Mouse (Mus musculus) spleen, adult 12 weeks (tissue): ENCODE data around the gene Rtn4ip1.
A peak's percentile ranks its signal among the peaks of the same experiment; 100 is the strongest.

Source experiments
- DNase-seq: peaks from one replicate; pipeline ENCODE4 v3.0.0; 2022; ENCODE audit warnings: low spot score

The Rtn4ip1 gene

DNA sequence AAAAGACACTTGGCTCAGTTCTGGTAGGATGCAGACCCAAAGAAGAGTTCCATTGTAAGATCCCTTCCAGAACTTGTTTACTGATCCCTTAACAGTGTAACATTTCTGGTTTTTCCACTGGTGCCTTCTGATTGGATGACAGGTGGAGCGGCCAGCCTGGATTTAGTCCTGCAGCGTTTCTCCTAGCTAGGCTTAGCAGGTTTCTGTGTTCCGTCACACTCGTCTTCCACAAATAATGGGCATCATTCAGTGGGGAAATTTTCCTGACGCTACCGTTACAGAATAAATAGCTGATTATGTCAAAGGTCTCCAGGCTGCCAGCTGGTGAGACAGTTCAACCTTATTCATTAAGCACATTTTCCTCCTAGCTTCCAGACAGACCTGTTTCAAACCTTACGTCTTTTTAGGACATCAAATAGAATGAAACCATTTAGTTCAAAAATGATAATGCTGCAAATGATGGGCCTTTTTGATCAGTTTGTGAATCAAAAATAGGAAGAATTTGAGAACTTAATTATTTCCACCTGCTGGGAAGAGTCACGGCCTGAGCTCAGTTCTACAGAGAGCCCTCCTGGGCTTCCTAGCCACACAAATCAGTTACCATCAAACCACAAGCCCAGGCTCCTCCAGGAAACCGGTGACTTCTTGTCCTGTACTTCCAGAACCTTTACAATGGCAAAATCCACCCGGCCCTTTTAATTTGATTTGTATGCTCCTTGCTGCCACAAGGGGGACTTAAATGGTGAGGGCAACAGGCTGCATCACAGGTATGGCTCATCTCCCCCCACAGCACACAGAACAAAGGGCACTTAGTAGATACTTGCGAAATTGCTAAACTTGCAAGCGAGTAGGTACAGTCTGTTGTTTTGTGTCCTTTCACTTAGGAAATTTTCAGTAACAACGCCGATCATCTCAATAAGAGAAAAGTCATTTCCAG, 100.7 kb downstream of the Rtn4ip1 start:
- no peak for DNase-seq

DNA sequence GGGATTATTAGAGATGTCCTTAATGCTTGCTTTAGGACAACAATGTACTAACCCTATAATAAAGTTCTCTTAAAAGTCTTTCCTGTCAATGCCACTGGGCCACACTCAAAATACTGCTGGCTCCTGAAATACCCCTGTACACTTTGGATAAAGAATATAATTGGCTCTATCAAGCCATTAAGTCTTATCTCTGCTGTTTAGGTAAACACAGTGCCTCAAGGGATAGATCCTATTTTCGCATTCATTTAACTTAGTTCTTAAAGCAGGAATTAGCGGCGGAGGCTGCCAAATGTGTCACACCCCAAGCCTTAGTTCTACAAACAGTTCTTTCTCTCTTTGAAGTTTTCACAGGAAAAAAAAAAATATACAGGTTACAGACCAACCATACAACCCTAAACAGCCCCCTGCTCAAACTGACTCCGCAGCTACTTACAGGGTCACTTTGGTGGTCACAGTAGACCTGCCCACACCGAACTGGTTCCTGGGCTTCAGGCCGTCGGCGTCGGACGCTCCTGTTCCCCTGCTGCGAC, 101.5 kb downstream of the Rtn4ip1 start:
- no peak for DNase-seq

DNA sequence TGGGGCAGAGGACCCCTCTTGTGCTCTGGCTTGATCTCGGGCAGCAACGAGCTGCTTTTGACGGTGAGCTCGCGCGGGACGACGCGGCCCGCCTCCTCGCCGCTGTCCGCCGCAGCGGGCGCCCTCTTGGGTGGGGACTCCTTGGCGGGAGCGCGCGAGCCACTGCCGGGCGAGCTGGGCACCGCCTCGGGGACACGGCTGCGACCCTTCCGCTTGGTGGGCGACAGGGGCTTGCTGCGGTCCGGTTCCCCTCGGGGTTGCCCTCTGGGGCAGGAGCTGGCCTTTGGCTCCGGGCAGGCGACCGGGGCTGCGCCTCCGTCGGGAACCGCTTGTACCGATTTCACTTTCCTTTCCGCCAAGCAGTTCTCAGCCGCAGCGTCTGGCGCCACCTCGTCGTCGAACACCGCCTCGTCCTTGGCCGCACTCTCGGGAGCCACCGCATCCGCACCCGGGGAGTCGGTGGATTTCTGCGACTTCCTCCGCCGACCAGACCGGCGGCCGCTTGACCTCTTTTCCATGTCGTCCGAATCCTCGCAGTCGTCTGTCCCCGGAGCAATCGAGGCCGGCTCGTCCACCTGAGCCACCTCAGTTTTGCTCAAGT, 102.0 kb downstream of the Rtn4ip1 start:
- peak; percentile 49 for DNase-seq

DNA sequence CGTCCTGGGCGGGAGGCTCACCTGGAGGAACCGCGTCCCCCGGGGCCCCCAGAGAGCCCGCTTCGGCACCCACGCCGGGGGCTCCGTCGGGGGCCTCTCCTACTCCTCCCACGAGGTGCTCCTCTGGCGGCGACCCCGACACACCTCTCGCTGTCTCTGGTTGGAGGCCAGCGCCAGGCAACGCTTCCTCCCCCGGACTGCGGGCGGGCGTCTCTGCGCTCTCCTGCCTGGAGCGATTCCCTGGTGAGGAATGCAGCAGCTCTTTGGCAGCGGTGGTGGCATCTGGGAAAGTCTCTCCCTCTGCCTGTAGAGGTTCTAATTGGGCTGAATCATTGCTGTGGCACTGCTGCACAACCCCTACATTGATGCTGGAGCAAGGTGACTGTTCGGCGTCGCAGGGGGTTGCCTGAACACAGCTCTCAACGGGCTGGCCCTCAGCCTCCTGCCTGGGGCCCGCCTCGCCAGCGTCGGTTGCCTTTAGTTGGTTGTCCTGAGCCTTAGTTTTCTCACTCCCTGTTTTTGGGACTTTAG, 102.7 kb downstream of the Rtn4ip1 start:
- no peak for DNase-seq

DNA sequence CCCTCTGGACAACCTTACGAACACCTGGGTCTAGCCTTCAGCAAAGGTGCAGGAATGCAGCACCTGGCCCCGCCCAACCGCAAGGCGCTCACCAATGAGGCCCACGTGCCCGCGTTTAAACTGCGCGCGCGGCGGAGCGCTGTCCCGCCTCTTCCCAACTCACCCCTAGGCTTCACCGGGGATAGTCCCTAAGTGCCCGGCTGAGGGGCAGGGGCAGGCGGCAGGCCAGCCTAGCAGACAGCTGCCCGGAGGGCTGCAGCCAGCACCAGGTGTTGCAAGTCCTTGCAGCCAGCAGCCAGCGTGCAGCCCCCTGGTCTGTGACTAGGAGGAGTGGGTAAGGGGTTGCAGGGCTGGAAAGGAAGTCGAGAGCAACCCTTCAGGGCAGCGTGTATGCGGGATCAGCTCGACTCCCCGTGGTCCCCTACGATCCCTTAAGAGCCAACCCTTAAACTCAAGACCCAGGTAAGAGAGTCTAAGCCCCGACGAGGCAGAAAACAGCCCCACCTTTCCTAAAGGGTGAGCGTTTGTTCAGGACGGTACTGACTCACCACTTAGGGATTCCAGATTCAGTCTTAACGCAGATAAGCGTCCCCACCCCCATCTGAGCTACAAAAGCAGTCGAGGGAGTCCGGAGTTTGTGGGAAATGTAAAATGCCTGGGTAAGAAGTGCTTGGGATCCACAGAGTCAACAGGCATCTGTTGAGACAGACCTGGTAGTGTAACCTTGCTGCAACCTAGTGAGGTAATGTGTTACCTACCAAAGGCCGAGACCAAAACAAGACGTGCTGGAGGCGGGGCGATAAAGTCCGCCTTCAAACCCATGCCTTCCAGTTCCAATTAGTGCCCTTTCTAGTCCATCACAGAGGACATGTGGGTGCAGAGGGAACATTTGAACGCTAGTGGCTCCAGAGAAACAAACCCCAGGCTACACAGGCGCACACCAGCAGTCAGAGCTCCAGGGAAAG, 104.4 kb downstream of the Rtn4ip1 start:
- no peak for DNase-seq
